Comparison of ENCODE assay signal across 21 mouse cellular contexts in the genomic region with DNA sequence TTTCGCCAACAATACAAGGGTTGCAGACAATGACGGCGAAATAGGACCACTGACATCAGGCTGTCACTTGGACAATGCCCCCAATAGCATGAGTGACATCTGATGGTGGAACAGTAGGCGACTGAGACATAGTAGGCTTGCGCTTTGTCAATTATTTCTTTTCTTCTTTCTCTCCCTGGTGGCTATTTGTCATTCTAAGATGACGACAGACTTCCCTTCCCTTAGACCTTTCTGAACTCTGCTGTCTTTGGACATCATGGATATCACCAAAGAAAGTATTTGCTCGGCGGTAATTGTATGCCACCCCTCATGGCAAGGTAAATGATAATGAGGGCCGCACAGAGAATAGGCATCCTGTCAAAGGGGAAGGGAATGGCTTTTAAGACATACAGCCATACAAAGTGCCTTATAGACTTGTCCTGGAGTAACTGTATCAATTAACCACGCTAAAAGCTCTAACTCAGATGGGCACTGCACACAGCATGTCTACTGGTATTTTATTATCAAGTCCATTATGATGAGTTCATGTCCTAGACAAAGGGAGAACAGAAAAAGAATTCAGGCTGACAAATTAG.
DNase-seq lines count a peak whose midpoint lies in the region; ATAC-seq and TF ChIP-seq lines count a peak whose summit lies in the region.
"Had no signal": no experiment of that assay in that cellular context is flagged by ENCODE, and none has a peak within 500 bp of the region (broad histone marks: within the 10 kb centered on the region; RNA-seq: fewer than 3 reads in every experiment).

No protein-coding gene starts in this region.

- TF ChIP-seq POLR2A in brain, embryonic 14.5 days (IDR thresholded peaks at IDR 0.05; ENCODE audit: borderline replicate concordance, extremely low read depth, insufficient read depth, insufficient read length, poor library complexity, severe bottlenecking), result no peak

- no peak overlapping the region for H3K4me3 ChIP-seq in heart, embryonic 11.5 days (ENCODE audit: low read depth, low read length)
- no peak overlapping the region for H3K4me3 ChIP-seq in forebrain, embryonic 14.5 days (ENCODE audit: low read depth, low read length)
- no peak overlapping the region for H3K4me3 ChIP-seq in midbrain, embryonic 13.5 days (replicated peaks)
- H3K4me3 ChIP-seq: erythroblast, embryonic 14.5 days; layer of hippocampus, adult 2 months; left cerebral cortex, adult 2 months; limb, embryonic 10.5 days; stomach, embryonic 15.5 days had no signal

- no peak for TF ChIP-seq CTCF in brain, embryonic 14.5 days (IDR thresholded peaks at IDR 0.05; ENCODE audit: borderline replicate concordance, extremely low read depth, insufficient read depth, insufficient read length)

- peak; percentile 35 for DNase-seq in heart, adult 11 months
- peak; percentile 84 for DNase-seq in brain, embryonic 14.5 days (ENCODE audit: low read depth)
- DNase-seq in forebrain, embryonic 14.5 days (ENCODE audit: low spot score), result peak; percentile 57
- no peak for DNase-seq in layer of hippocampus, adult 8-10 months (ENCODE audit: low spot score in 2 of 2)
- no peak for DNase-seq in right cerebral cortex, postnatal 25 days
- DNase-seq: adrenal gland, postnatal 14 days; cerebellum, adult 8-10 months; lung, adult 2 months; lung, postnatal 36 days; spleen, adult 18-20 months had no signal

- H3K9ac ChIP-seq in heart, embryonic 11.5 days (ENCODE audit: low read depth, low read length), result no peak overlapping the region
- H3K9ac ChIP-seq in forebrain, embryonic 14.5 days (ENCODE audit: low read length), result no peak overlapping the region
- no peak overlapping the region for H3K9ac ChIP-seq in midbrain, embryonic 13.5 days (replicated peaks)
- H3K9ac ChIP-seq: stomach, embryonic 15.5 days had no signal

- 80% methylated on average over 10 of the region's 10 CpGs for WGBS in heart, embryonic 11.5 days (ENCODE audit: insufficient replicate concordance)
- 8% methylated on average over 10 of the region's 10 CpGs for WGBS in forebrain, embryonic 14.5 days
- whole genome bisulfite sequencing in midbrain, embryonic 13.5 days, result 15% methylated on average over 10 of the region's 10 CpGs

- H3K9me3 ChIP-seq in heart, embryonic 11.5 days (replicated peaks; ENCODE audit: control insufficient read depth, low read length), result no peaks in the 10 kb centered on the region
- H3K9me3 ChIP-seq in forebrain, embryonic 14.5 days (replicated peaks; ENCODE audit: control insufficient read depth, low read length), result no peaks in the 10 kb centered on the region
- no peaks in the 10 kb centered on the region for H3K9me3 ChIP-seq in midbrain, embryonic 13.5 days
- H3K9me3 ChIP-seq: limb, embryonic 10.5 days; stomach, embryonic 15.5 days had no signal

- H3K4me2 ChIP-seq in heart, embryonic 11.5 days, result no peak overlapping the region
- H3K4me2 ChIP-seq in forebrain, embryonic 14.5 days (ENCODE audit: low read length), result no peak overlapping the region; the same call in 1 of the 2 replicates
- peak overlapping the region; percentile 27; the same call in 1 of the 2 replicates for H3K4me2 ChIP-seq in midbrain, embryonic 13.5 days (replicated peaks)
- H3K4me2 ChIP-seq: liver, embryonic 11.5 days; stomach, embryonic 15.5 days had no signal

- H3K27me3 ChIP-seq in heart, embryonic 11.5 days (ENCODE audit: control insufficient read depth, insufficient read depth, low read length), result no peaks in the 10 kb centered on the region
- no peaks in the 10 kb centered on the region for H3K27me3 ChIP-seq in forebrain, embryonic 14.5 days (replicated peaks; ENCODE audit: control insufficient read depth, insufficient read depth, low read length)
- H3K27me3 ChIP-seq in midbrain, embryonic 13.5 days, result no peaks in the 10 kb centered on the region
- H3K27me3 ChIP-seq: stomach, embryonic 15.5 days had no signal

- no peak for ATAC-seq in heart, embryonic 11.5 days (replicated peaks; ENCODE audit: insufficient number of reproducible peaks, low FRiP score, low TSS enrichment)
- peak; percentile 72 for ATAC-seq in forebrain, embryonic 14.5 days
- ATAC-seq in midbrain, embryonic 13.5 days, result peak; percentile 78
- no peak for ATAC-seq in cerebellum, adult (ENCODE audit: insufficient number of reproducible peaks, low FRiP score, low TSS enrichment)
- ATAC-seq: intestine, postnatal 0 days had no signal

- H3K27ac ChIP-seq in heart, embryonic 11.5 days (ENCODE audit: low read depth, low read length), result no peak overlapping the region
- peak overlapping the region; percentile 14; the same call in 1 of the 2 replicates for H3K27ac ChIP-seq in forebrain, embryonic 14.5 days (ENCODE audit: low read depth, low read length)
- H3K27ac ChIP-seq in midbrain, embryonic 13.5 days, result peak overlapping the region; percentile 71
- H3K27ac ChIP-seq: kidney, postnatal 0 days; left cerebral cortex, adult 2 months; stomach, embryonic 15.5 days had no signal

- no peaks in the 10 kb centered on the region for H3K4me1 ChIP-seq in heart, embryonic 11.5 days (ENCODE audit: control insufficient read depth, insufficient read depth, low read length)
- peaks cover 29% of the 10 kb centered on the region for H3K4me1 ChIP-seq in forebrain, embryonic 14.5 days (ENCODE audit: control insufficient read depth, insufficient read depth, low read length)
- H3K4me1 ChIP-seq in midbrain, embryonic 13.5 days (replicated peaks), result peaks cover 51% of the 10 kb centered on the region
- H3K4me1 ChIP-seq: stomach, embryonic 15.5 days had no signal

- H3K36me3 ChIP-seq in heart, embryonic 11.5 days (ENCODE audit: control insufficient read depth, insufficient read depth, low read length), result no peaks in the 10 kb centered on the region
- H3K36me3 ChIP-seq in forebrain, embryonic 14.5 days (ENCODE audit: control insufficient read depth, insufficient read depth, low read length), result no peaks in the 10 kb centered on the region
- no peaks in the 10 kb centered on the region for H3K36me3 ChIP-seq in midbrain, embryonic 13.5 days
- H3K36me3 ChIP-seq: limb, embryonic 10.5 days; stomach, embryonic 15.5 days had no signal

Comparison
In these comparisons a context has a peak if more than half of its experiments do, and no peak if none do; other contexts are left out.
1. DNase-seq: peak in heart, adult 11 months (single experiment), brain, embryonic 14.5 days (single experiment) and forebrain, embryonic 14.5 days (single experiment); none in layer of hippocampus, adult 8-10 months (0 of 2) and right cerebral cortex, postnatal 25 days (single experiment).
2. ATAC-seq: peak in forebrain, embryonic 14.5 days (single experiment) and midbrain, embryonic 13.5 days (single experiment); none in heart, embryonic 11.5 days (single experiment) and cerebellum, adult (single experiment).